Mouse (Mus musculus) heart, postnatal 0 days (tissue): ENCODE data around the gene Rorc.

Source experiments
- CTCF ChIP-seq: IDR thresholded peaks from 2 replicates; pipeline ENCODE4 v1.5.1; 2016; ENCODE audit warnings: antibody characterized with exemption, control low read depth, low read depth
- EP300 ChIP-seq: IDR thresholded peaks from 2 replicates; pipeline ENCODE4 v1.6.1; 2016; ENCODE audit warnings: antibody characterized with exemption, low read depth

GRCm38 (mm10) chr3:94436420-94436819 lies 63.8 kb downstream of the Rorc start:
- TF ChIP-seq CTCF (no peak), EP300 (no peak)
